Mouse (Mus musculus): ENCODE data around the gene Klf15. TPM values are rescaled to one million over a fixed set of nuclear protein-coding genes. Genes with fewer than 3 reads are reported as not detected.

Gene Klf15
- polyA plus RNA-seq, 1 experiment, result 26.1 TPM

GRCm38 (mm10) chr6:90518892-90519291, 56.5 kb downstream of the Klf15 start:
- no peak overlapping the region for H3K4me3 ChIP-seq (replicated peaks; ENCODE audit: insufficient read depth, low read depth, low read length)
- H3K27ac ChIP-seq (ENCODE audit: insufficient read depth, low read length), result no peak overlapping the region
- no peak for DNase-seq
- H3K4me1 ChIP-seq (ENCODE audit: control insufficient read depth, insufficient read depth, low read length), result peaks cover 3% of the 10 kb centered on the region
- TF ChIP-seq POLR2A (IDR thresholded peaks at IDR 0.05; ENCODE audit: borderline replicate concordance, insufficient read depth, low read length), result no peak
- no peak for TF ChIP-seq CTCF (IDR thresholded peaks at IDR 0.05; ENCODE audit: borderline replicate concordance, insufficient read depth, low read depth, low read length)
- 56% methylated on average over 3 of the region's 3 CpGs for WGBS
- no peaks in the 10 kb centered on the region for H3K27me3 ChIP-seq (ENCODE audit: control insufficient read depth, insufficient read depth, low read length)

DNA sequence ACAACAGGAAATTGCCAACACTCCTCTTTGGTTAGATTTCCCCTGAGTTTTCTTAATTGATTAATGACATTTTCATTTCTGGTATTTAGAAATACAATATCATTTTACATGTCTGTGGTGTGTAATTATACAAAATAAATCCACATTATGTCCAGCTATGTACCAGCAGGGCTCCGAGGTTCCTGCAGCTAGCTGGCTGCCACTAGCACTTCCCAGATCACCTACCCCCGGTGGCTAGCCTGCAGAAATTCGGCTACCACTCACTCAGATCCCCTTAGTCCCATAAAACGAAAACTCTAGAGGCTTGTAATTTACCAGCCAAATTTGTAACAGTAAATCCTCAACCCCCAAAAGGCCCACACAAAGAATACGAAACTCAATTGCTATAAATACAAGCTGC, 57.0 kb downstream of the Klf15 start:
- no peak overlapping the region for H3K4me3 ChIP-seq (replicated peaks; ENCODE audit: insufficient read depth, low read depth, low read length)
- H3K27me3 ChIP-seq (ENCODE audit: control insufficient read depth, insufficient read depth, low read length), result no peaks in the 10 kb centered on the region
- TF ChIP-seq POLR2A (IDR thresholded peaks at IDR 0.05; ENCODE audit: borderline replicate concordance, insufficient read depth, low read length) (no peak), CTCF (IDR thresholded peaks at IDR 0.05; ENCODE audit: borderline replicate concordance, insufficient read depth, low read depth, low read length) (no peak)
- H3K27ac ChIP-seq (ENCODE audit: insufficient read depth, low read length), result no peak overlapping the region
- 62% methylated on average over 5 of the region's 5 CpGs for WGBS
- no peak for DNase-seq
- H3K4me1 ChIP-seq (ENCODE audit: control insufficient read depth, insufficient read depth, low read length), result peaks cover 3% of the 10 kb centered on the region

Other genes with a start within 250 kb of the Klf15 start
- not detected in 2 replicates for gene Vmn1r53, start 238.1 kb upstream of the Klf15 start, polyA plus RNA-seq (2012; rRNA removed)
- gene Vmn1r54, start 216.3 kb upstream of the Klf15 start, polyA plus RNA-seq (2012; rRNA removed), result not detected in 2 replicates
- not detected in 2 replicates for gene BC048671, start 161.4 kb upstream of the Klf15 start, polyA plus RNA-seq (2012; rRNA removed)
- not detected in 2 replicates for gene Chst13, start 137.4 kb upstream of the Klf15 start, polyA plus RNA-seq (2012; rRNA removed)
- not detected in 2 replicates for gene Uroc1, start 129.3 kb upstream of the Klf15 start, polyA plus RNA-seq (2012; rRNA removed)
- 20.3 and 21.5 TPM in 2 replicates for gene Zxdc, start 93.1 kb upstream of the Klf15 start, polyA plus RNA-seq (2012; rRNA removed)
- gene Cfap100, start 33.8 kb upstream of the Klf15 start, polyA plus RNA-seq (2012; rRNA removed), result 5.3 and 5.5 TPM in 2 replicates
- 50.1 and 56.3 TPM in 2 replicates for gene Aldh1l1, start 23.9 kb downstream of the Klf15 start, polyA plus RNA-seq (2012; rRNA removed)
- 32.8 and 36.1 TPM in 2 replicates for gene Slc41a3, start 142.1 kb downstream of the Klf15 start, polyA plus RNA-seq (2012; rRNA removed)

Data from cerebellum, adult 2 months (tissue).